In genomic region chr11:108277096-108277495, GRCm38 (mm10) we compare ENCODE assay signal across 26 mouse cellular contexts.
DNase-seq lines count a peak whose midpoint lies in the region; ATAC-seq and TF ChIP-seq lines count a peak whose summit lies in the region.
"Had no signal": no experiment of that assay in that cellular context is flagged by ENCODE, and none has a peak within 500 bp of the region (broad histone marks: within the 10 kb centered on the region; RNA-seq: fewer than 3 reads in every experiment).

No protein-coding gene starts in this region.

- H3K4me1 ChIP-seq in embryonic facial prominence, embryonic 13.5 days = peaks cover 36% of the 10 kb centered on the region
- H3K4me1 ChIP-seq in embryonic facial prominence, embryonic 10.5 days = peaks cover 27% of the 10 kb centered on the region
- peaks cover 22% of the 10 kb centered on the region for H3K4me1 ChIP-seq in lung, embryonic 15.5 days
- peaks cover 3% of the 10 kb centered on the region; the same call in 1 of the 2 replicates for H3K4me1 ChIP-seq in lung, adult 2 months (ENCODE audit: control insufficient read depth, insufficient read depth, low read length)
- peaks cover 7% of the 10 kb centered on the region; the same call in 1 of the 2 replicates for H3K4me1 ChIP-seq in stomach, embryonic 16.5 days (ENCODE audit: control insufficient read depth, insufficient read depth, low read length)
- H3K4me1 ChIP-seq in stomach, postnatal 0 days (replicated peaks; ENCODE audit: control insufficient read depth, insufficient read depth) = no peaks in the 10 kb centered on the region
- no peaks in the 10 kb centered on the region; the same call in 1 of the 2 replicates for H3K4me1 ChIP-seq in midbrain, postnatal 0 days (ENCODE audit: insufficient read depth, low read length)

- no peak overlapping the region for H3K4me2 ChIP-seq in embryonic facial prominence, embryonic 13.5 days
- H3K4me2 ChIP-seq in lung, embryonic 15.5 days = no peak overlapping the region
- H3K4me2 ChIP-seq in stomach, embryonic 16.5 days (ENCODE audit: low read depth, low read length) = no peak overlapping the region
- H3K4me2 ChIP-seq in stomach, postnatal 0 days (replicated peaks; ENCODE audit: low read depth) = no peak overlapping the region
- H3K4me2 ChIP-seq in midbrain, postnatal 0 days (ENCODE audit: low read depth, low read length, poor library complexity, severe bottlenecking) = no peak overlapping the region
- H3K4me2 ChIP-seq: forebrain, embryonic 12.5 days; liver, embryonic 15.5 days; midbrain, embryonic 13.5 days; neural tube, embryonic 13.5 days had no signal

- peak overlapping the region; percentile 14; the same call in 1 of the 2 replicates for H3K27ac ChIP-seq in embryonic facial prominence, embryonic 13.5 days
- no peak overlapping the region for H3K27ac ChIP-seq in embryonic facial prominence, embryonic 10.5 days (replicated peaks)
- 0 out of 2 replicates have a peak overlapping the region, but pooled peaks have one; percentile 3 for H3K27ac ChIP-seq in lung, embryonic 15.5 days
- peak overlapping the region; percentile 12; the same call in 1 of the 2 replicates for H3K27ac ChIP-seq in stomach, embryonic 16.5 days (ENCODE audit: low read length)
- H3K27ac ChIP-seq in stomach, postnatal 0 days (replicated peaks) = no peak overlapping the region
- no peak overlapping the region for H3K27ac ChIP-seq in midbrain, postnatal 0 days (ENCODE audit: low read depth, low read length)
- H3K27ac ChIP-seq: forebrain, embryonic 12.5 days; heart, embryonic 10.5 days; hindbrain, embryonic 10.5 days; limb, embryonic 10.5 days; liver, embryonic 15.5 days; macrophage; midbrain, embryonic 13.5 days; neural tube, embryonic 13.5 days had no signal

- H3K9ac ChIP-seq in embryonic facial prominence, embryonic 13.5 days = no peak overlapping the region
- no peak overlapping the region for H3K9ac ChIP-seq in lung, embryonic 15.5 days
- no peak overlapping the region for H3K9ac ChIP-seq in stomach, embryonic 16.5 days (ENCODE audit: low read length)
- no peak overlapping the region for H3K9ac ChIP-seq in stomach, postnatal 0 days (ENCODE audit: low read length)
- H3K9ac ChIP-seq in midbrain, postnatal 0 days (replicated peaks; ENCODE audit: low read length, poor library complexity, severe bottlenecking) = no peak overlapping the region
- H3K9ac ChIP-seq: forebrain, embryonic 12.5 days; liver, embryonic 15.5 days; midbrain, embryonic 13.5 days; neural tube, embryonic 13.5 days had no signal

- H3K4me3 ChIP-seq in embryonic facial prominence, embryonic 13.5 days = no peak overlapping the region
- no peak overlapping the region for H3K4me3 ChIP-seq in embryonic facial prominence, embryonic 10.5 days
- H3K4me3 ChIP-seq in lung, embryonic 15.5 days = no peak overlapping the region
- H3K4me3 ChIP-seq in lung, adult 2 months (replicated peaks; ENCODE audit: extremely low read depth, low read depth, low read length) = no peak overlapping the region
- H3K4me3 ChIP-seq in stomach, embryonic 16.5 days (replicated peaks; ENCODE audit: low read length) = no peak overlapping the region
- no peak overlapping the region for H3K4me3 ChIP-seq in stomach, postnatal 0 days (ENCODE audit: low read depth, low read length)
- no peak overlapping the region for H3K4me3 ChIP-seq in midbrain, postnatal 0 days (ENCODE audit: low read depth, low read length)
- H3K4me3 ChIP-seq: erythroblast, embryonic 14.5 days; forebrain, embryonic 12.5 days; heart, embryonic 10.5 days; hindbrain, embryonic 10.5 days; limb, embryonic 10.5 days; liver, embryonic 15.5 days; midbrain, embryonic 13.5 days; neural tube, embryonic 13.5 days had no signal

- TF ChIP-seq EP300 in stomach, postnatal 0 days (optimal IDR thresholded peaks at IDR 0.05) = no peak

- no peaks in the 10 kb centered on the region for H3K36me3 ChIP-seq in embryonic facial prominence, embryonic 13.5 days
- H3K36me3 ChIP-seq in embryonic facial prominence, embryonic 10.5 days (replicated peaks) = no peaks in the 10 kb centered on the region
- H3K36me3 ChIP-seq in lung, embryonic 15.5 days = no peaks in the 10 kb centered on the region
- no peaks in the 10 kb centered on the region for H3K36me3 ChIP-seq in stomach, embryonic 16.5 days (ENCODE audit: control insufficient read depth, insufficient read depth, low read length)
- no peaks in the 10 kb centered on the region for H3K36me3 ChIP-seq in stomach, postnatal 0 days (ENCODE audit: control insufficient read depth, insufficient read depth, low read length)
- no peaks in the 10 kb centered on the region for H3K36me3 ChIP-seq in midbrain, postnatal 0 days (ENCODE audit: insufficient read depth, low read length)
- H3K36me3 ChIP-seq: forebrain, embryonic 12.5 days; heart, embryonic 10.5 days; hindbrain, embryonic 10.5 days; limb, embryonic 10.5 days; liver, embryonic 15.5 days; midbrain, embryonic 13.5 days; neural tube, embryonic 13.5 days had no signal

- TF ChIP-seq CTCF in lung, adult 2 months (IDR thresholded peaks at IDR 0.05; ENCODE audit: insufficient read depth, low read length) = no peak
- no peak for TF ChIP-seq CTCF in stomach, postnatal 0 days (IDR thresholded peaks at IDR 0.05; ENCODE audit: low read depth)
- TF ChIP-seq CTCF in midbrain, postnatal 0 days (IDR thresholded peaks at IDR 0.05) = no peak

- no peak for DNase-seq in embryonic facial prominence, embryonic 10.5 days (ENCODE audit: low spot score)
- DNase-seq in lung, adult 2 months = no peak
- DNase-seq in stomach, postnatal 0 days (ENCODE audit: low spot score) = no peak
- DNase-seq in midbrain, postnatal 0 days (ENCODE audit: low spot score) = no peak
- DNase-seq in heart, postnatal 10 days = no peak
- DNase-seq: adrenal gland, adult 2 months; cerebellum, adult 11 months; cerebellum, adult 9-11 months; kidney, adult 2 months; kidney, postnatal 10 days; liver; right cerebral cortex, adult 18-20 months; right cerebral cortex, postnatal 4 days had no signal

- intact Hi-C loops in heart, postnatal 10 days (cut with DNase I) = no loop called here

- no peak for TF ChIP-seq POLR2A in lung, adult 2 months (IDR thresholded peaks at IDR 0.05; ENCODE audit: borderline replicate concordance, extremely low read depth, low read depth, low read length)

- no peak for ATAC-seq in embryonic facial prominence, embryonic 13.5 days (ENCODE audit: insufficient number of reproducible peaks, insufficient read depth, low FRiP score, low TSS enrichment, low read depth)
- 0 out of 2 replicates have a peak, but pooled peaks have one; percentile 42 for ATAC-seq in lung, embryonic 15.5 days (ENCODE audit: borderline replicate concordance, extremely low read depth, low FRiP score, low TSS enrichment)
- no peak for ATAC-seq in stomach, embryonic 16.5 days (ENCODE audit: insufficient read depth, low FRiP score)
- no peak for ATAC-seq in stomach, postnatal 0 days (ENCODE audit: low FRiP score, low TSS enrichment)
- ATAC-seq in midbrain, postnatal 0 days (ENCODE audit: low FRiP score) = no peak
- ATAC-seq: CD4-positive, CD25-positive, alpha-beta regulatory T cell, adult 4 months; midbrain, embryonic 13.5 days had no signal

- WGBS in embryonic facial prominence, embryonic 13.5 days = 64% methylated on average over 8 of the region's 8 CpGs
- WGBS in embryonic facial prominence, embryonic 10.5 days = 75% methylated on average over 8 of the region's 8 CpGs
- 80% methylated on average over 8 of the region's 8 CpGs for WGBS in lung, embryonic 15.5 days
- WGBS in lung, adult 2 months = 64% methylated on average over 8 of the region's 8 CpGs
- 84% methylated on average over 8 of the region's 8 CpGs for WGBS in stomach, embryonic 16.5 days
- WGBS in stomach, postnatal 0 days = 75% methylated on average over 8 of the region's 8 CpGs
- 79% methylated on average over 8 of the region's 8 CpGs for WGBS in midbrain, postnatal 0 days

- H3K9me3 ChIP-seq in embryonic facial prominence, embryonic 13.5 days = no peaks in the 10 kb centered on the region
- no peaks in the 10 kb centered on the region for H3K9me3 ChIP-seq in embryonic facial prominence, embryonic 10.5 days
- H3K9me3 ChIP-seq in lung, embryonic 15.5 days = no peaks in the 10 kb centered on the region
- no peaks in the 10 kb centered on the region for H3K9me3 ChIP-seq in stomach, embryonic 16.5 days (replicated peaks; ENCODE audit: control insufficient read depth, low read length)
- no peaks in the 10 kb centered on the region for H3K9me3 ChIP-seq in stomach, postnatal 0 days (ENCODE audit: control insufficient read depth, low read length)
- no peaks in the 10 kb centered on the region for H3K9me3 ChIP-seq in midbrain, postnatal 0 days (ENCODE audit: low read length)
- H3K9me3 ChIP-seq: forebrain, embryonic 12.5 days; heart, embryonic 10.5 days; hindbrain, embryonic 10.5 days; limb, embryonic 10.5 days; liver, embryonic 15.5 days; midbrain, embryonic 13.5 days; neural tube, embryonic 13.5 days had no signal

- H3K27me3 ChIP-seq in embryonic facial prominence, embryonic 13.5 days = no peaks in the 10 kb centered on the region
- no peaks in the 10 kb centered on the region for H3K27me3 ChIP-seq in embryonic facial prominence, embryonic 10.5 days (replicated peaks; ENCODE audit: low read depth, poor library complexity, severe bottlenecking)
- H3K27me3 ChIP-seq in lung, embryonic 15.5 days = no peaks in the 10 kb centered on the region
- no peaks in the 10 kb centered on the region for H3K27me3 ChIP-seq in stomach, embryonic 16.5 days (ENCODE audit: control insufficient read depth, insufficient read depth, low read length)
- H3K27me3 ChIP-seq in stomach, postnatal 0 days (ENCODE audit: control insufficient read depth, insufficient read depth, low read length) = no peaks in the 10 kb centered on the region
- no peaks in the 10 kb centered on the region for H3K27me3 ChIP-seq in midbrain, postnatal 0 days (ENCODE audit: insufficient read depth, low read length)
- H3K27me3 ChIP-seq: liver, embryonic 15.5 days; midbrain, embryonic 13.5 days; neural tube, embryonic 13.5 days had no signal

Comparison
In these comparisons a context has a peak if more than half of its experiments do, and no peak if none do; other contexts are left out.
1. H3K27ac ChIP-seq: peak in embryonic facial prominence, embryonic 13.5 days (single experiment), lung, embryonic 15.5 days (single experiment) and stomach, embryonic 16.5 days (single experiment); none in embryonic facial prominence, embryonic 10.5 days (single experiment), stomach, postnatal 0 days (single experiment) and midbrain, postnatal 0 days (single experiment).